ENCODE assay signal across 26 mouse cellular contexts in the genomic region with DNA sequence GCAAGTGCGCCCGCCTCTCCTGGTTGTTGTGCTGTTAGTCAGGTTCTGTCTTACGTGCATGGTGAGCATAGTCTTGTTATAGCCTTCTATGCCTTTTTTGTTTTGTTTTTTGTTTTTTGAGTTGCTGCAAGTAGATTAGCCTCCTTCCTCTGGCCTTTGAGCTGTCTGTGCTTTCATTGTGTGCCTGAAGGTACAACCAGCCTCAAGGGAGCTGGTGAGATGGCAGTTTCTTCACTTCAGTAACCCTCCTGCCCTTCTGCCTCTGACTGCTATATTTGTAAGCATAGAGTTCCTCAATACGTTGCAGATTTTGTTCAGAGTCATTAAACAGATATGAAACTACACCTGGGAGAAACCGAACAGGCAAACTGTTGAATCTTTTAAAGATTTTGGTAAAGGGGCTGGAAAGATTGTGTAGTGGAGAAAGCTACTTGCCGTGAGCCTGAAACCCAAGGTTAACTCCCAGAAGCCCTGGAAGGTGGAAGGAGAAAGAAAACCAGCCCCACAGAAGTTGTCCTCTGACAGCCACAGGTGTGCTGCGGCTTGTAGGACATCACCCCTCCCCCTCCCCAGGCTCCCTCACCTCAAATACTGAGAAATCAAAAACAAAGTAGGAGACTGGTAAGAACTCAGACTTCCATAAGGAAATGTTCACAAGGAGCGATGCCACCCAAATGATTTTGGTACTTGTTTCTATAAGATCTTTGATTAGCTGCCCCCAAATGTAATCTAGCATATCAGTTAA. TPM values are rescaled to one million over a fixed set of nuclear protein-coding genes. Genes with fewer than 3 reads are reported as not detected.
DNase-seq lines count a peak whose midpoint lies in the region; ATAC-seq and TF ChIP-seq lines count a peak whose summit lies in the region.
"Had no signal": no experiment of that assay in that cellular context is flagged by ENCODE, and none has a peak within 500 bp of the region (broad histone marks: within the 10 kb centered on the region; RNA-seq: fewer than 3 reads in every experiment).

No protein-coding gene starts in this region.

- peaks cover 11% of the 10 kb centered on the region for H3K4me1 ChIP-seq in spleen, adult 2 months (ENCODE audit: control insufficient read depth, insufficient read depth, insufficient read length)
- 0 out of 2 replicates have a peak, but pooled peaks cover 4% of the 10 kb centered on the region for H3K4me1 ChIP-seq in neural tube, embryonic 15.5 days
- H3K4me1 ChIP-seq in midbrain, embryonic 10.5 days = no peaks in the 10 kb centered on the region; the same call in 1 of the 2 replicates
- H3K4me1 ChIP-seq: liver, embryonic 13.5 days; midbrain, embryonic 15.5 days; neural tube, embryonic 12.5 days had no signal

- TF ChIP-seq POLR2A in spleen, adult 2 months (IDR thresholded peaks at IDR 0.05; ENCODE audit: low read depth, low read length) = no peak

- H3K9me3 ChIP-seq in neural tube, embryonic 15.5 days (replicated peaks) = no peaks in the 10 kb centered on the region
- no peaks in the 10 kb centered on the region for H3K9me3 ChIP-seq in midbrain, embryonic 10.5 days (replicated peaks)
- H3K9me3 ChIP-seq: forebrain, embryonic 15.5 days; heart, embryonic 12.5 days; limb, embryonic 15.5 days; liver, embryonic 13.5 days; midbrain, embryonic 15.5 days; neural tube, embryonic 12.5 days had no signal

- WGBS in spleen, adult 2 months = 58% methylated on average over 8 of the region's 8 CpGs
- WGBS in neural tube, embryonic 15.5 days = 87% methylated on average over 8 of the region's 8 CpGs
- 88% methylated on average over 8 of the region's 8 CpGs for WGBS in midbrain, embryonic 10.5 days

- no peaks in the 10 kb centered on the region for H3K27me3 ChIP-seq in spleen, adult 2 months (ENCODE audit: control insufficient read depth, insufficient read depth, low read length)
- H3K27me3 ChIP-seq in neural tube, embryonic 15.5 days (replicated peaks) = no peaks in the 10 kb centered on the region
- no peaks in the 10 kb centered on the region for H3K27me3 ChIP-seq in midbrain, embryonic 10.5 days (ENCODE audit: low read depth, poor library complexity, severe bottlenecking)
- H3K27me3 ChIP-seq: forebrain, embryonic 15.5 days; heart, embryonic 12.5 days; limb, embryonic 15.5 days; liver, embryonic 13.5 days; midbrain, embryonic 15.5 days; neural tube, embryonic 12.5 days had no signal

- H3K4me2 ChIP-seq in neural tube, embryonic 15.5 days = no peak overlapping the region
- H3K4me2 ChIP-seq: forebrain, embryonic 15.5 days; heart, embryonic 12.5 days; hindbrain, embryonic 14.5 days; limb, embryonic 15.5 days; liver, embryonic 13.5 days; midbrain, embryonic 15.5 days; neural tube, embryonic 12.5 days had no signal

- no peak overlapping the region for H3K4me3 ChIP-seq in spleen, adult 2 months (ENCODE audit: extremely low read depth, insufficient read depth, insufficient read length)
- no peak overlapping the region for H3K4me3 ChIP-seq in neural tube, embryonic 15.5 days (replicated peaks)
- no peak overlapping the region for H3K4me3 ChIP-seq in midbrain, embryonic 10.5 days
- H3K4me3 ChIP-seq: forebrain, embryonic 15.5 days; heart, adult 2 months; heart, embryonic 12.5 days; limb, embryonic 15.5 days; liver, embryonic 13.5 days; midbrain, embryonic 15.5 days; neural tube, embryonic 12.5 days had no signal

- no peaks in the 10 kb centered on the region for H3K36me3 ChIP-seq in spleen, adult 2 months (ENCODE audit: control insufficient read depth, insufficient read depth, low read length)
- H3K36me3 ChIP-seq in neural tube, embryonic 15.5 days = no peaks in the 10 kb centered on the region
- H3K36me3 ChIP-seq in midbrain, embryonic 10.5 days = no peaks in the 10 kb centered on the region
- H3K36me3 ChIP-seq: forebrain, embryonic 15.5 days; heart, embryonic 12.5 days; limb, embryonic 15.5 days; liver, embryonic 13.5 days; midbrain, embryonic 15.5 days; neural tube, embryonic 12.5 days had no signal

- no peak for TF ChIP-seq CTCF in spleen, adult 2 months (IDR thresholded peaks at IDR 0.05; ENCODE audit: extremely low read depth, insufficient read depth, insufficient read length, insufficient replicate concordance)

- H3K9ac ChIP-seq in neural tube, embryonic 15.5 days (replicated peaks) = no peak overlapping the region
- H3K9ac ChIP-seq: forebrain, embryonic 15.5 days; heart, embryonic 12.5 days; hindbrain, embryonic 14.5 days; limb, embryonic 15.5 days; liver, embryonic 13.5 days; midbrain, embryonic 15.5 days; neural tube, embryonic 12.5 days had no signal

- no peak for ATAC-seq in CD4-positive, CD25-positive, alpha-beta regulatory T cell, adult 4 months
- no peak for ATAC-seq in neural tube, embryonic 15.5 days (ENCODE audit: low FRiP score)
- ATAC-seq: forebrain, embryonic 15.5 days; inflammation-experienced regulatory T-cells, adult 6 months; lung, postnatal 0 days; midbrain, embryonic 15.5 days had no signal

- DNase-seq in CD4-positive, CD25-positive, alpha-beta regulatory T cell, adult 2 months (ENCODE audit: low read depth, low spot score) = peak; percentile 15
- peak in 1 of 2 experiments; percentile 8 for DNase-seq in spleen, adult 2 months (ENCODE audit: low read depth in 1 of 2, low spot score in 2 of 2)
- DNase-seq in spleen, postnatal 4 days (ENCODE audit: low spot score in 2 of 2) = no peak
- DNase-seq in thymus, postnatal 0 days (ENCODE audit: low spot score) = peak; percentile 9
- DNase-seq in thymus, postnatal 4 days = peak; percentile 52
- no peak for DNase-seq in midbrain, embryonic 10.5 days (ENCODE audit: low spot score)
- DNase-seq: adrenal gland, postnatal 25 days; cerebellum, adult 18-20 months; cerebellum, postnatal 14 days; gastrocnemius, postnatal 36 days; heart, adult 2 months; kidney, adult 18-20 months; kidney, postnatal 36 days; liver, embryonic 13.5 days; lung, adult 18-20 months had no signal

- H3K27ac ChIP-seq in spleen, adult 2 months (ENCODE audit: insufficient read depth, low read length) = peak overlapping the region; percentile 6; the same call in 1 of the 2 replicates
- no peak overlapping the region for H3K27ac ChIP-seq in neural tube, embryonic 15.5 days (replicated peaks)
- no peak overlapping the region for H3K27ac ChIP-seq in midbrain, embryonic 10.5 days (replicated peaks)
- H3K27ac ChIP-seq: forebrain, embryonic 15.5 days; heart, adult 2 months; hindbrain, embryonic 14.5 days; limb, embryonic 15.5 days; liver, embryonic 13.5 days; macrophage; midbrain, embryonic 15.5 days; neural tube, embryonic 12.5 days had no signal

RNA-seq across cellular contexts. Expression of gene Patj, which starts 43.8 kb away (rescaled TPM):
- 10 to 100 TPM; 31.9 to 36.1 TPM for polyA plus RNA-seq in CD4-positive, CD25-positive, alpha-beta regulatory T cell, adult 4 months (2017; shearing (Covaris generic))
- polyA plus RNA-seq in spleen, adult 2 months (2012; rRNA removed) = 4.9 TPM in 2 replicates
- 12.2 and 17.6 TPM in 2 replicates for polyA plus RNA-seq in thymus, postnatal 0 days (2015; fragmentation: Nextera tagmentation; extraction: Ambion mirVana)
- polyA plus RNA-seq in neural tube, embryonic 15.5 days (2015; fragmentation: Nextera tagmentation; extraction: Ambion mirVana) = 7.1 and 8.8 TPM in 2 replicates
- 5.0 and 6.5 TPM in 2 replicates for polyA plus RNA-seq in midbrain, embryonic 10.5 days (2016; fragmentation: Nextera tagmentation; extraction: Ambion mirVana)

RNA-seq across cellular contexts. Expression of gene Tm2d1, which starts 56.3 kb away (rescaled TPM):
- polyA plus RNA-seq in CD4-positive, CD25-positive, alpha-beta regulatory T cell, adult 4 months (2017; shearing (Covaris generic)) = 10 to 100 TPM; 30.2 to 42.1 TPM
- polyA plus RNA-seq in spleen, adult 2 months (2012; rRNA removed) = 4.0 and 7.6 TPM in 2 replicates
- polyA plus RNA-seq in thymus, postnatal 0 days (2015; fragmentation: Nextera tagmentation; extraction: Ambion mirVana) = 94.0 and 97.7 TPM in 2 replicates
- polyA plus RNA-seq in neural tube, embryonic 15.5 days (2015; fragmentation: Nextera tagmentation; extraction: Ambion mirVana) = 127 and 151 TPM in 2 replicates
- polyA plus RNA-seq in midbrain, embryonic 10.5 days (2016; fragmentation: Nextera tagmentation; extraction: Ambion mirVana) = 79.4 and 88.9 TPM in 2 replicates

Comparison
In these comparisons a context has a peak if more than half of its experiments do, and no peak if none do; other contexts are left out.
1. DNase-seq: peak in CD4-positive, CD25-positive, alpha-beta regulatory T cell, adult 2 months (single experiment), thymus, postnatal 0 days (single experiment) and thymus, postnatal 4 days (single experiment); none in spleen, postnatal 4 days (0 of 2) and midbrain, embryonic 10.5 days (single experiment).